Mouse (Mus musculus) kidney, embryonic 16.5 days (tissue): ENCODE data around the gene Ttll13. TPM values are rescaled to one million over a fixed set of nuclear protein-coding genes. Genes with fewer than 3 reads are reported as not detected.
A peak's percentile ranks its signal among the peaks of the same experiment; 100 is the strongest.

Experiments used
- ATAC-seq: fragments of 200-750 bp; cut with Nextera tagmentation; 2 replicates; pipeline ENCODE4 v1.8.0; 2017; ENCODE audit warnings: moderate TSS enrichment; ENCODE audit not compliant: low FRiP score, low TSS enrichment
- H3K27ac ChIP-seq: fragments of 300-500 bp; sonication (generic); 2 replicates; pipeline ENCODE4 v1.5.1; 2014; ENCODE audit warnings: low read length
- H3K27me3 ChIP-seq: fragments of 300-500 bp; sonication (generic); 2 replicates; pipeline ENCODE4 v1.6.1; 2014; ENCODE audit warnings: low read length, control low read depth, mixed read lengths; ENCODE audit not compliant: insufficient read depth
- H3K36me3 ChIP-seq: fragments of 300-500 bp; sonication (generic); 2 replicates; pipeline ENCODE4 v1.6.1; 2014; ENCODE audit warnings: low read length, control low read depth, mixed read lengths; ENCODE audit not compliant: insufficient read depth
- H3K4me1 ChIP-seq: fragments of 300-500 bp; sonication (generic); 2 replicates; pipeline ENCODE4 v1.6.1; 2014; ENCODE audit warnings: low read length, control low read depth, mixed read lengths; ENCODE audit not compliant: insufficient read depth
- H3K4me2 ChIP-seq: fragments of 300-500 bp; sonication (generic); replicated peaks from 2 replicates; pipeline ENCODE4 v1.6.1; 2014; ENCODE audit warnings: low read depth, low read length
- H3K4me3 ChIP-seq: fragments of 300-500 bp; sonication (generic); 2 replicates; pipeline ENCODE4 v1.5.1; 2014; ENCODE audit warnings: mild to moderate bottlenecking, low read length
- H3K9ac ChIP-seq: fragments of 300-500 bp; sonication (generic); replicated peaks from 2 replicates; pipeline ENCODE4 v1.6.1; 2014; ENCODE audit warnings: low read length
- H3K9me3 ChIP-seq: fragments of 300-500 bp; sonication (generic); 2 replicates; pipeline ENCODE4 v1.6.1; 2016; ENCODE audit warnings: low read length, control low read depth
- WGBS: fragments of 180-500 bp; shearing (Covaris S2); extraction: QIAGEN DNeasy Blood & Tissue Kit; methylation state at CpG from one replicate; pipeline ENCODE4 v1.1.7; 2014; 5-methylcytosine and 5-hydroxymethylcytosine counted together
- polyA plus RNA-seq: library from polyadenylated mRNA; unstranded; fragments of >200 nt; fragmentation: Nextera tagmentation; extraction: Ambion mirVana; gene quantifications from 2 replicates; pipeline ENCODE4 v1.2.1, GENCODE M21; 2015

Ttll13 gene
- polyA plus RNA-seq, 1 experiment from 2014 or later: 1.4 TPM

DNA sequence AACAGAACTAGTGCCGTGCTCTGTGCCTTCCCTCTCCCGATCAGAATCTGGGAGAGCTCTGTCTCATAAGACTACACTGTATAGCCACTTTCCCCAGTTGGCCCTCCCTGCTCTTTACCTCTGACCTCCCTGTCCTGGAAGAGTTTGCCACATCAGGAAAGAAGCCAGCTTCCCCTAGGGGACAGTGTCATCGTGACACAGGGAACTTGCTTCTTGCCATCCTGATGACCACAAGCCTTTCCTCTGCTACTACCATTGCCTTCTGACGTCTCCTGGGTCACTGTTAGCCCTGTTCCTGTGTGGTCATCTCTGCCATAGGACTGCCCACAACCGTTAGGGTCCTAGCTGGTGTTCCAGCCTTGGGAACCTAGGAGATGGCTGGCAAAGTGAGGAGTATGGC, 43.2 kb upstream of the Ttll13 start:
- Histone ChIP-seq H3K4me2 (no peak overlapping the region), H3K27me3 (no peaks in the 10 kb centered on the region), H3K9me3 (no peaks in the 10 kb centered on the region), H3K4me3 (no peak overlapping the region), H3K36me3 (no peaks in the 10 kb centered on the region), H3K9ac (no peak overlapping the region), H3K27ac (no peak overlapping the region), H3K4me1 (peaks cover 65% of the 10 kb centered on the region)
- WGBS: 76% methylated on average over 5 of the region's 5 CpGs
- ATAC-seq: no peak

DNA sequence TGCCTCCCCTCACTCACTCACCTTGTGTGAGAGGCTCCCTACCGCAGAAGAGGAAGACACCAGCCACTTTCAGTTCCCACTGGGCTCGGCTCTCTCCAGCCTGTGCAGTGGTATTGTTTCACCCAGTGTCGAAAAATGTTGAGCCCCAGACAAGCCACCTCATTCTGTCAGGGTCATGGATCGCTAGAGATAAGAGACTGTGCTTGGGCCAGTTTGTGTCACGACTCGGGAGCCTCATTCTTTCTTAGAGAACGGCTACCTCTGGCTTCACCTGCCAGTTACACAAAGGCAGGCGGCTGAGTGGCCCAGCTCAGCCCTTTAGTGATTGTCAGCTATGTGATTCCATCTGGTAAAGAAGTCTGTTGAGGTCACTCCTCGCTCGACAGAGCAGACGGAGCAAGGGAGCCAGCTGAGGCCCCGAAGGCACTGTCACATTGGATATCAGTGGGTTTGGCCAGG, 42.5 kb upstream of the Ttll13 start:
- Histone ChIP-seq H3K27ac (no peak overlapping the region), H3K9me3 (no peaks in the 10 kb centered on the region)
- 41% methylated on average over 12 of the region's 12 CpGs for WGBS

DNA sequence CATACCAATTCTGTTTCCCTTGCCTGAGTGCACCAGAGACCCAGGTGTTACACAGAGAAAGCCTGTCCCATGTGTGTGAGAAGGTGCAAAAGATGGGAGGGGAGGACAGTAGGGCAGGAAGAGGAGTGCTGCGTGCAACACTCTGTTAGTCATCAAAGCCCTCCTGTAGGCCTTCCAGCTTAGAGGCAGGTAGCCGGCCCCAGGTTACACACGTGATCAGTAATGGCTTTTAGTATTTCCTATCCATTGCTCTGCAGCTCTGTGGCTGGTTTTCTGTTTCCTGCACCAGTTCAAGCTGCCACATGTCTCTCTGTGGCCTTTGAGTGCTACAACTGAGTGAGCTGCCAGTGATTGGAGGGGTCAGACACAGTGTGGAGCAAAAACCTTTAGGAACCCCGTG, 41.8 kb upstream of the Ttll13 start:
- Histone ChIP-seq H3K4me3 (no peak overlapping the region), H3K4me1 (peaks cover 74% of the 10 kb centered on the region), H3K27me3 (no peaks in the 10 kb centered on the region), H3K36me3 (no peaks in the 10 kb centered on the region), H3K4me2 (no peak overlapping the region), H3K9ac (no peak overlapping the region), H3K27ac (no peak overlapping the region), H3K9me3 (no peaks in the 10 kb centered on the region)
- no peak for ATAC-seq
- 75% methylated on average over 4 of the region's 4 CpGs for WGBS

More for the DNA sequence above, 42.5 kb upstream of the Ttll13 start:
- no peaks in the 10 kb centered on the region for H3K36me3 ChIP-seq
- H3K4me1 ChIP-seq: peaks cover 72% of the 10 kb centered on the region
- no peak for ATAC-seq
- H3K4me2 ChIP-seq: no peak overlapping the region
- no peaks in the 10 kb centered on the region for H3K27me3 ChIP-seq
- no peak overlapping the region for H3K9ac ChIP-seq
- H3K4me3 ChIP-seq: no peak overlapping the region

DNA sequence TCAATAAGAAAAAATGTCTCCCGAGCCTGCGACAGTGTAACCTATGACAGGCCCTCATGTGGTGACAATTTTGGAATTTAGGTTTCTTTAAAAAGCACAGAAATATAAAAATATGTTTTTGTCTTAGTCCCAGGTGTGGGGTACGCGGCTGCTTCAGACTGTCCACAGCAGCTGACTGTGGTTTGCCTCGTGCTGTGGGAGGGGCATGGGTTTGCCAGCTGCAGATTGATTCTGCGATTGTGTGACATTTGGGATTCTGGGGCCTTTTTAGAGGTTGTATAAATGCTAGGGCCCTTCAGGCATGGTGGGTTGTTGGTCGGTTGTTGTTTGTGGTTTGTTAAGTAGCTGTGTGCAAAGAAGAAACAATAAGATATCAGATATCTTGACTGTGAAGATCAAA, 41.2 kb upstream of the Ttll13 start:
- H3K4me1 ChIP-seq: peaks cover 74% of the 10 kb centered on the region
- H3K4me2 ChIP-seq: no peak overlapping the region
- 73% methylated on average over 7 of the region's 7 CpGs for WGBS
- no peak overlapping the region for H3K27ac ChIP-seq
- no peak overlapping the region for H3K4me3 ChIP-seq
- no peak overlapping the region for H3K9ac ChIP-seq
- no peak for ATAC-seq
- no peaks in the 10 kb centered on the region for H3K36me3 ChIP-seq
- H3K27me3 ChIP-seq: no peaks in the 10 kb centered on the region
- H3K9me3 ChIP-seq: no peaks in the 10 kb centered on the region

DNA sequence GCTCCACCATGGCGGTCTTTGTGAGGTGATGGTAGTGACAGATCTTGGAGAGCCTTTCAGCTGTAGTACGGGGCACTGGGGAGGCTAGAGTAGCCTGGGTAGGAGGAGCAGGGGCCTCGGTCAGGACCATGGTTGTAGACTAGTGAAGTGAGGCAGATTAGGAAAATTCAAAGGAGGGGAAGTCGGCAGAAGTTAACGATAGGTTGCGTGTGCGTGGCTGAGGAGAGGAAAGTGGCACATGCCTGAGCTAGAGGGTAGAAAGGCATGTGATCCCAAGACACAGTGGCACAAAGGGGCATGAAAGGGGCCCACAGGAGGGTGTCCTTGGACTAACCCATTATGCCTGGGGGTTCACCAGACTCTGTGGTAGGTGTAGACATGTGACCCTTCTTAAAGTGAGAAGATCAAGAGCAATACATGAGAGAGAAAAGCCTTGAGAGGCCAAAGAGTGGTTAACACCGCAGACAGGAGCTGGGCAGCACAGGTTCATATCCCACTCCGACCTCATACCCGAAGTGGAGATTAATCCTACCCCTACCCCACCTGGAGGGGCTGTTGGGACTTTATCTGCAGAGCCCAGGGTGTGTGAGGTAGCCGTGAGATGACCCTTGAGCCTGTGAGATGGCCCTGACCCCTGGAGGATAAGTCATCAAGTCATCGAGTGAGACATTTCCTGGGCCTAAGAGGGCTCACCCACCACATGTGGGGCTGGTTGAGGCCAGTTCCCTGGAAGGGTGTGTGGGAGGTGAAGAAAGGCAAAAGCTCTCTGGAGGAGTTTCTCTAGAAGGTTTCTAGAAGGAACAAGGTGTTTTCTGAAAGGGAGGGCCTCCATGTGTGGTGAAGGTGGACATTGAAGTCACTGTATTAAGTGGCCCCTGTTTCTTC, 40.2 kb upstream of the Ttll13 start:
- Histone ChIP-seq H3K4me2 (no peak overlapping the region), H3K4me3 (no peak overlapping the region), H3K4me1 (peaks cover 73% of the 10 kb centered on the region), H3K9me3 (no peaks in the 10 kb centered on the region), H3K27ac (no peak overlapping the region), H3K36me3 (no peaks in the 10 kb centered on the region), H3K9ac (no peak overlapping the region), H3K27me3 (no peaks in the 10 kb centered on the region)
- 71% methylated on average over 12 of the region's 12 CpGs for WGBS
- no peak for ATAC-seq

DNA sequence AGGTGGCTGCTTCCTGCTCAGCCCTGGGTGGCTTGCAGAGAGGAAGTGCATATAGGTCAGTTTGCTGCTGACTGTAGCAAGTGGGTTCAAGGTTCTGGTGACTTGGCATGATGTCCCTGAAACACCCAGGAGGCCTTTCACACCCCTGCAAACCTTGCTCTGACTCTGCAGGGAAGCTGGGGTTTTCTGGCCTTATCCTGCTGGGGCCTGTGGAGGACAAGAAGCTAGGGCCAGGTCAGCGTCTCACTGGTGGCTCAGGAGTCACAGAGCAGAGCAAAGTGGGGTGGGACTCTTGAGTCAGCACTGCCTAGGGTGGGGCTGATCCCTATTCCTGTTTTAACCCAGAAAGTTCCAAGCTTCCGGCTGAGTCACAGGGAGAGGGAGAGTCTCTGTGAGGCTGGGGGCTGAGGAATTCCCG, 38.9 kb upstream of the Ttll13 start:
- H3K9ac ChIP-seq: 0 out of 2 replicates have a peak overlapping the region, but pooled peaks have one; percentile 25
- no peak overlapping the region for H3K4me2 ChIP-seq
- H3K4me1 ChIP-seq: peaks cover 67% of the 10 kb centered on the region
- H3K4me3 ChIP-seq: no peak overlapping the region
- ATAC-seq: peak; percentile 46
- 53% methylated on average over 3 of the region's 3 CpGs for WGBS
- H3K27ac ChIP-seq: peak overlapping the region; percentile 26
- no peaks in the 10 kb centered on the region for H3K36me3 ChIP-seq
- H3K9me3 ChIP-seq: no peaks in the 10 kb centered on the region
- no peaks in the 10 kb centered on the region for H3K27me3 ChIP-seq

DNA sequence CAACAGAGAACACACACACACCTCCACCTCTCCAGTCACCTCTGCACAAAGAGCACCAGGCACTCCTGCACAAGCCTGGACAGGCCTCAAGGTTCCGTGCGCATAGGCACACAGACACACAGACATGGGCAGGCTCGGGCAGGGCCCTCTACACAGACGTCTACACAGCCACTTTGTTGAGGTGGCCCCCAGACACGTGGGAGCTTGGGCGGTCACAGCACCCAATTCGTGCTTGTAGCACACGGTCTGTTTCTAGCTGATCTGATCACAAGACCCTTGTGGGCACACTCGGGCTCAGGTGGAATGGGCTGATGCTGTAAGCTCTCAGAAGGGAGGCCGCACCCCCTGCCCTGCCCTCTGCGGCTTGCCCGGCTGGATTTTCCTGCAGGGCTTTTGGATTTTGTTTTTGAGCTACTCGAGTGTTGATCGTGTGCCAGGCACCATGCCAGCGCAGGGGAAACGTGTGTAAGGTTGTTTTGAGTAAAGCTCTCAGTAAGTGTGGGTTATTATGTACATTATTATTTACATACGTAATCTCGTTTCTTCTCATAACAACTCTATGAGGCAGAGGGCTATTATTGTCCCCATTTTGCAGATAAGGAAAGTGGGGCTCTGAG, 38.0 kb upstream of the Ttll13 start:
- Histone ChIP-seq H3K9ac (no peak overlapping the region), H3K27me3 (no peaks in the 10 kb centered on the region), H3K9me3 (no peaks in the 10 kb centered on the region), H3K4me2 (no peak overlapping the region), H3K27ac (peak overlapping the region; percentile 26; the same call in 1 of the 2 replicates), H3K36me3 (peaks cover 2% of the 10 kb centered on the region; the same call in 1 of the 2 replicates), H3K4me1 (peaks cover 60% of the 10 kb centered on the region), H3K4me3 (no peak overlapping the region)
- WGBS: 77% methylated on average over 18 of the region's 18 CpGs
- ATAC-seq: 0 out of 2 replicates have a peak, but pooled peaks have one; percentile 5

DNA sequence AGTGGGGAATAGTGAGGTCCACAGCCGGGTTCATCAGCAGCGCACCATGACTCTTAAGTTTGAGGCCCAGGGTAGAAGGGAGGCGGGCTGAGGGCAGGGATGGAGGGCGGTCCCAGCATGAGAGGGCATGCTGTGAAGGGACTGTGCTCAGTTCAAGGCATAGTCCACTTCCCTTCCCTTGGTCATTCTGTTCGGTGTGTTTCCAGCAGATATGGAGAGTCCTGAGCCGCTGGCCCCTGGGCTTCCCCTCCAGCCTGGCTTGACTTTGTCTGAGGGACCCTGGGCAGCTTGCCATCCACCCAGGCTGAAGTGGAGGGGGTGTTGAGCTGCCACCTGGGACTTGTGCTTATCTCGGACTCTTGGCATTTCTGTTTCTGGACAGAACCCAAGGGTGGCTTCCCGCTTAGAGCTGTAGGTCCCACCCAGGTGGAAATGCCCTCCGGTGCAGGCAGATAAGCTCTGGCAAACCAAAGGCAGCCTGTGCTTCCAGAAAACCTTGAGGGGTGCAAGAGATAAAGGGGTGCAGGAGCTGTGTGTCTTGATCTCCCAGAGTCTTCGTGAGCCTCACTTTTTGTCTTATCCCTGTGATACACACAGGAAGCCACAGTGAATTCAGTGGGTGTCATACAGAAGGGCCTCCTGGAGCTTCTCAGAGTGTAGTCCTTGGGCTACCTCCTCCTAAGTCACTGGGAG, 37.3 kb upstream of the Ttll13 start:
- Histone ChIP-seq H3K27me3 (no peaks in the 10 kb centered on the region), H3K27ac (peak overlapping the region; percentile 32; the same call in 1 of the 2 replicates)

DNA sequence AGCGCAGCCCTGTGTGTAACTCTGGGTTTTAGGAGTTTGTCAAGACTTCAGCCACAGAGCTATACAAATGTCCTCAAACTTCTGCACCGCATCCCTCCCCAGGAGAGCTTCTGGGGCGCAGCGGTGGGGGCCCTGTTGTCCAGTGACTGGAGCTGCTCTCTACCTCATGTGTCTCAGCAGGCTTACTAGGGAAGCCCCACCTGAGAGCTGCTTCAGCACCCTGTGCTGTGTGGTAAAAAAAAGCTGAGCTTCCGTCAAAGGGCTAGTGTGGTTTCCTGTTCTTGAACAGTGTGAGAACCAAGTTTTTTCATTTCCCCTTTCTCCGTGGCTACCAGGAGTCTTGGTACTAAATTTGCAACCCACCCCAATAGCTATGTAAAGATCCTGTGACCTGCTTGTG, 36.5 kb upstream of the Ttll13 start:
- H3K27me3 ChIP-seq: no peaks in the 10 kb centered on the region
- no peaks in the 10 kb centered on the region for H3K9me3 ChIP-seq
- no peak overlapping the region for H3K4me3 ChIP-seq
- peaks cover 54% of the 10 kb centered on the region for H3K4me1 ChIP-seq
- H3K36me3 ChIP-seq: peaks cover 7% of the 10 kb centered on the region; the same call in 1 of the 2 replicates
- WGBS: 72% methylated on average over 6 of the region's 6 CpGs
- no peak overlapping the region for H3K9ac ChIP-seq
- no peak for ATAC-seq
- H3K4me2 ChIP-seq: no peak overlapping the region
- H3K27ac ChIP-seq: peak overlapping the region; percentile 32; the same call in 1 of the 2 replicates

More for the DNA sequence above, 37.3 kb upstream of the Ttll13 start:
- Histone ChIP-seq H3K9ac (peak overlapping the region; percentile 29; the same call in 1 of the 2 replicates), H3K4me2 (no peak overlapping the region), H3K36me3 (peaks cover 7% of the 10 kb centered on the region; the same call in 1 of the 2 replicates), H3K4me3 (no peak overlapping the region), H3K4me1 (peaks cover 54% of the 10 kb centered on the region), H3K9me3 (no peaks in the 10 kb centered on the region)
- 76% methylated on average over 10 of the region's 10 CpGs for WGBS
- peak; percentile 46; the same call in 1 of the 2 replicates for ATAC-seq
